Mouse (Mus musculus) small intestine, adult 2 months (tissue): Measurements from ENCODE around the gene Rnf135.

Experiments
- CTCF ChIP-seq: fragments of 200-500 bp; IDR thresholded peaks from 2 replicates; pipeline ENCODE4 v1.5.1; 2012; ENCODE audit warnings: low read depth, mild to moderate bottlenecking, control low read depth, inconsistent platforms, low read length, moderate library complexity, mixed read lengths; ENCODE audit not compliant: insufficient replicate concordance, insufficient read length; ENCODE audit errors: extremely low read depth
- POLR2A ChIP-seq: fragments of 200-500 bp; IDR thresholded peaks from 2 replicates; pipeline ENCODE4 v1.6.1; 2012; ENCODE audit warnings: low read depth, mild to moderate bottlenecking, control low read depth, inconsistent platforms, low read length, moderate library complexity

GRCm38 (mm10) chr11:80149412-80150023 is 34.1 kb upstream of the Rnf135 start:
- no peak for TF ChIP-seq POLR2A
- TF ChIP-seq CTCF = no peak
